Mouse (Mus musculus): ENCODE measurements around the gene Rasl2-9.

GRCm38 (mm10) chr7:5125549-5126406 lies at the start of gene Rasl2-9:
- TF ChIP-seq CTCF (IDR thresholded peaks at IDR 0.05; ENCODE audit: low read depth) (peak; percentile 86), EP300 (optimal IDR thresholded peaks at IDR 0.05) (no peak)
